Mouse (Mus musculus) forebrain, embryonic 11.5 days (tissue): ENCODE data around the gene Gm5089. TPM values are rescaled to one million over a fixed set of nuclear protein-coding genes. Genes with fewer than 3 reads are reported as not detected.

Experiments
- ATAC-seq: fragments of 200-750 bp; cut with Nextera tagmentation; replicated peaks from 2 replicates; pipeline ENCODE4 v1.8.0; 2017; ENCODE audit warnings: moderate TSS enrichment; ENCODE audit not compliant: low FRiP score
- DNase-seq: peaks from one replicate; pipeline ENCODE4 v3.0.0-alpha.2; 2017; ENCODE audit warnings: low spot score
- H3K27ac ChIP-seq: fragments of 300-500 bp; sonication (generic); 2 replicates; pipeline ENCODE4 v1.5.1; 2014; ENCODE audit warnings: low read depth, low read length
- H3K27me3 ChIP-seq: fragments of 300-500 bp; sonication (generic); 2 replicates; pipeline ENCODE4 v1.6.1; 2014; ENCODE audit warnings: mild to moderate bottlenecking, low read length, mixed read lengths; ENCODE audit not compliant: control insufficient read depth, insufficient read depth
- H3K36me3 ChIP-seq: fragments of 300-500 bp; sonication (generic); 2 replicates; pipeline ENCODE4 v1.6.1; 2014; ENCODE audit warnings: mild to moderate bottlenecking, low read length, moderate library complexity, mixed read lengths; ENCODE audit not compliant: control insufficient read depth, insufficient read depth
- H3K4me1 ChIP-seq: fragments of 300-500 bp; sonication (generic); replicated peaks from 2 replicates; pipeline ENCODE4 v1.6.1; 2014; ENCODE audit warnings: low read length, mixed read lengths; ENCODE audit not compliant: control insufficient read depth, insufficient read depth
- H3K4me2 ChIP-seq: fragments of 300-500 bp; sonication (generic); 2 replicates; pipeline ENCODE4 v1.6.1; 2014; ENCODE audit warnings: low read depth, mild to moderate bottlenecking, low read length, moderate library complexity, mixed read lengths; ENCODE audit not compliant: severe bottlenecking
- H3K4me3 ChIP-seq: fragments of 300-500 bp; sonication (generic); 2 replicates; pipeline ENCODE4 v1.5.1; 2014; ENCODE audit warnings: low read depth, low read length
- H3K9ac ChIP-seq: fragments of 300-500 bp; sonication (generic); 2 replicates; pipeline ENCODE4 v1.6.1; 2014; ENCODE audit warnings: low read length
- H3K9me3 ChIP-seq: fragments of 300-500 bp; sonication (generic); 2 replicates; pipeline ENCODE4 v1.6.1; 2016; ENCODE audit warnings: low read length, mixed read lengths; ENCODE audit not compliant: control insufficient read depth
- WGBS: fragments of 180-500 bp; shearing (Covaris S2); extraction: QIAGEN DNeasy Blood & Tissue Kit; methylation state at CpG from one replicate; pipeline ENCODE4 v1.1.7; 2014; 5-methylcytosine and 5-hydroxymethylcytosine counted together
- polyA plus RNA-seq: library from polyadenylated mRNA; unstranded; fragments of >200 nt; fragmentation: Nextera tagmentation; extraction: Ambion mirVana; gene quantifications from 2 replicates; pipeline ENCODE4 v1.2.1, GENCODE M21; 2014

Gene Gm5089
- polyA plus RNA-seq, 1 experiment from 2014 or later: 2.4 TPM

DNA sequence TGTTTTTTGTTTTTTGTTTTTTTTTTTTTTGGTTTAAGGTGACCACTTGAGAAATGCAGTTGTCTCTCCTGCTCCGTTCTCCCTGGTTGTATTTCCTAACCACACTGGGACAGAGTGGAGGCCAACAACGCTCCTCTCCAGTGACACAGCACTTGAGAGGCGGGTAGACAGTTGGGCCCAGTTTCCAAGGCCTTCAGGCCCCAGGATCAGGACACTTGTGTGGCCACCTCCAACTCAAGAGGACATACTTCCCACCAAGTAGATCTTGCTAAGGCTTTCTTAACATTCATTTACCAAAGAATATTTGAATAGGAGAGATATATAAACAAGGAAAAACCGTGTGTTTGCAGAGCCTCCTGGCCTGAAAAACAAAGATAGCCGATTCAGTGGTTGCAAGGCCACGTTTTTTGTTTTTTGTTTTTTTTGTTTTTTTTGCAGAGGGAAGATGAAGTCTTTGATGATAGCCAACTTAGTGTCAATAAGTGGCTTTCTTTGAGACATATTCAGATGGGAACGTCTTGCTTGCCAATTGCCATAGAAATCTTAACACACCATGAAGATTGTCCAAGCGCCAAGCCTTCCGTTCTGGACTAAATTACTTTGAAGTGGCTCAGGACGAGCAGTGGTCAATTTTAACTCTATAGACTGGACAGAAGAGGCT, 4.1 kb upstream of the Gm5089 start:
- peak overlapping the region; percentile 43; the same call in 1 of the 2 replicates for H3K9ac ChIP-seq
- 19% methylated on average over 10 of the region's 10 CpGs for WGBS
- ATAC-seq (no peak), DNase-seq (no peak)
- peaks cover 33% of the 10 kb centered on the region for H3K4me1 ChIP-seq
- H3K36me3 ChIP-seq: no peaks in the 10 kb centered on the region
- H3K4me2 ChIP-seq: no peak overlapping the region
- no peak overlapping the region for H3K4me3 ChIP-seq
- peak overlapping the region; percentile 93 for H3K27ac ChIP-seq
- peaks cover 16% of the 10 kb centered on the region; the same call in 1 of the 2 replicates for H3K27me3 ChIP-seq
- no peaks in the 10 kb centered on the region for H3K9me3 ChIP-seq

DNA sequence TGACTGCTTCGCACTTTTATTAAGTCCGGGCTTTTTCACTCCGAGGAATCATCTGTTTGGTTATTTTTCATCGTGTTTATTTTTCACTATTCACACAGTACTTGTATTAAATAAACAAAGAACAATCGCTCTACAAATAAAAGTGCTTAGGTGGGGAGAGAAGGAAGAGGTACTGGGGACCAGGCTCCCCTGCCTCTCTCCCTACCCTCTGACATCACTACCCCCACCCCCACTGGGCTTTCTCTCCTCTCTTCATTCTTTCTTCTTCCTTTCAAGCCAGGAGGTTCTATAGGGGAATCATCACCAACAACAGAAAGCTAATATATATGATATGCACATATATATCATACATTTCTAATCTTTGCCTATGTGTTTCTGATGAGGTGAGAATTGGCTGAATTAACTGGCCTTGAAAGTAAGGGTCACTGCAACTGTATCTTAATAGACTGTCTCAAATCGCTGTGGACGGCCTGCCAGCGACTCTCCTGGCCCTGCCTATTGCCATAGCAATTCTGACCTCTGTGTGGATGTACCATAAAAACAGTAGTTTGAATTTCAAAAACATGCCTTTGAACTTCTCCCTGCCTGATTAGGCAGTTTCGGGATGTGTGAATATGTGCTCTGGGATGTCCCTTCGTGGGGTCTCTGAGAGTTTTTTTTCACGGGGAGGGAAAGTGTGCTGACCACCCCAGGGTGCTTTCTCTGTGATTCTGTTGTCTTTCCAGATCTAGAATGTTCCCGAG, 3.3 kb upstream of the Gm5089 start:
- WGBS: 6% methylated on average over 12 of the region's 12 CpGs
- H3K9me3 ChIP-seq: no peaks in the 10 kb centered on the region
- peaks cover 36% of the 10 kb centered on the region for H3K4me1 ChIP-seq
- ATAC-seq: peak; percentile 70
- H3K27ac ChIP-seq: peak overlapping the region; percentile 93
- H3K4me3 ChIP-seq: peak overlapping the region; percentile 11; the same call in 1 of the 2 replicates
- H3K36me3 ChIP-seq: no peaks in the 10 kb centered on the region
- H3K4me2 ChIP-seq: peak overlapping the region; percentile 42
- H3K9ac ChIP-seq: peak overlapping the region; percentile 2; the same call in 1 of the 2 replicates
- DNase-seq: peak; percentile 72
- peaks cover 21% of the 10 kb centered on the region; the same call in 1 of the 2 replicates for H3K27me3 ChIP-seq

DNA sequence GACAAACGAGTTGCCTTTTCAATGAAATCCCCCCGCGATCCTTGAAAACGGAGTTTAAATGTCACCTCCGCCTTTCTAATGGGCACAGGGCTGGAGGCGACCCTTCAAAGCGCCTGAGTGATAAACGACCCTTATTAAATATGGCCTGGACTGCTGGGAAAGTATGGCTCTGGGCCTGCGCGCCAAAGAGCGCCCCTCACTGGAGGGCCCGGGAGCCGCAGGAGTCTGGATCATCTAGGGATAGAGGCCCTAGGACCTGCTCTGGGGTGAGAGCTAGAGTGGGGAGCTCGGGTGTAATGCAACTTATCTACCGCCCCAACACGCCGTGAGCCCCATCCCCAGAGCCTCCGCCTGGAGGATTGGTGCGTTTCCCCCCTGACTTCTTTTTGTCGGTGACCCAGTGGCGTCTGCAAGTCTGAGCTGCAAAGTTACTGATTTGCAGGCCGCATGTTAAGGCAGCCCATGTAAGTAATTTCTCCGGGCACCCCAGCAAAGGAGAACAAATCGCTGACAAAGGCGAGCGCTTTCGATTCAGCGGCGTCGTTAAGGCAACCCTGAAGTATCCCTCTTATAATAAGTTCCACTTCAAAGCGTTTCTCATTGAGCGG, 2.6 kb upstream of the Gm5089 start:
- H3K27ac ChIP-seq: peak overlapping the region; percentile 93
- peaks cover 36% of the 10 kb centered on the region for H3K4me1 ChIP-seq
- peaks cover 25% of the 10 kb centered on the region; the same call in 1 of the 2 replicates for H3K27me3 ChIP-seq
- H3K36me3 ChIP-seq: no peaks in the 10 kb centered on the region
- H3K4me2 ChIP-seq: peak overlapping the region; percentile 42
- 1% methylated on average over 32 of the region's 32 CpGs for WGBS
- H3K9ac ChIP-seq: peak overlapping the region; percentile 40
- ATAC-seq (peak; percentile 85), DNase-seq (peak; percentile 92)
- H3K4me3 ChIP-seq: peak overlapping the region; percentile 11
- no peaks in the 10 kb centered on the region for H3K9me3 ChIP-seq

DNA sequence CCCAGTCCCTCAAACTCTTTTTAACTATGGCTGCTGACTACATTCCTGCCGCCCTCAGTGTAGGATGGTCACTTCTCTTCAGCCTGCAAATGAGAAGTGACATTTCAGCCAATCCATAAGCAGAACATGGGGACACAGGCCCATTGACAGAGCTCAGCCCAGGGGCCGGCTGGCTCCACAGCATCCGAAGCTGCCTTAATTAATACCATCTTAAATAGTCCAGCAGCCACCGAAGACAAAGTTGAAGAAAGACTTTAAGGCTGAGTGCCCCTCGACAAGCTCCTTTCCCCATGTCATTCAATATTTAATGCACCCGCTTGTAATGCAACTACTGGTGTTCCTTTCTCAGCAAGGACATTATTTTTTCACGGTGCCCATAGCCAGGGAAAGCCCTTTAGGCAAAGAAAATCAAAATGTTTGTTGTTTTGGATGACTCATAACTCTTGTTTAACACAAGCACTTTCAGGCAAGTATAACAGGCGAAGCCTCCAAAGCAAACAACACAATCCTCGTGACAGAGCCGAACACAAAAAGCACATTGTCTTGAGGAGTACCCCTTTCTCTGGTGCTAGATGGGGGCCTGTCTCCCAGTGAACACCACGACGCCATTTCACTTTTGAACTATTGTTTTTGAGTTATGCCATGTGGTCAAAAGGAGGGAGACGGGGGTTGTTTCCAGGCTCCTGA, 1.9 kb upstream of the Gm5089 start:
- no peaks in the 10 kb centered on the region for H3K36me3 ChIP-seq
- H3K4me3 ChIP-seq: no peak overlapping the region; the same call in 1 of the 2 replicates
- no peaks in the 10 kb centered on the region for H3K9me3 ChIP-seq
- peak; percentile 21 for ATAC-seq
- H3K27me3 ChIP-seq: peaks cover 25% of the 10 kb centered on the region; the same call in 1 of the 2 replicates
- WGBS: 3% methylated on average over 13 of the region's 13 CpGs
- H3K4me2 ChIP-seq: peak overlapping the region; percentile 42; the same call in 1 of the 2 replicates
- DNase-seq: peak; percentile 68
- peak overlapping the region; percentile 40; the same call in 1 of the 2 replicates for H3K9ac ChIP-seq
- peak overlapping the region; percentile 93 for H3K27ac ChIP-seq
- H3K4me1 ChIP-seq: peaks cover 36% of the 10 kb centered on the region

DNA sequence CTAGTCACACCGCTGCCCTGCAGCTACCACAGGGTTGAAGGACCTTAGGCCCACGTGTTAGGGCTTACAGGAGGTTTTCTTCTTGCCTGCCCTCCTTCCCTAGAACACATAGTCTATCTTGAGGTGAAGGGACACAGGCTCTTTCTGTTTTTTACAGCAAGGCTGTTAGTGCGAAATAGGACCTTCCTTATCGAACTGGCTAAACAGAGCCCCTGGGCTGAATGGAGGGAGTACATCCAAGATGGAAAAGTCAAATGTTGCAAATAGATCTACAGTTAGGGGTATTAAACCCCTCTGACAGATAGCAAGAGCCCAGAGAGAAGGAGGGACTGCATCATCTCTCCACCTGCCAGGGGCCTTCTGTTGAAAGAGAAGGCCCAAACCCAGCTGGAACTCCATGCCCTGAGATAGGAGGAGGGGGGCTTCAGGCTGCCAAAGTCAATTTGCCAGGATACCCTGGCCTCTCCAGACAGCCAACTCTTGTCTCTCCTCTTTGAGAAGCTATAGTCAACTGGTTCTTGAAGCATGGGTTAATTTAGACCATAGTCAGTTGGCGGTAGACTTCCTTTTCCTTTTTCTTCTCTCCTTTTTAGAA, 733 bp upstream of the Gm5089 start:
- ATAC-seq (no peak), DNase-seq (no peak)
- Histone ChIP-seq H3K27ac (peak overlapping the region; percentile 76), H3K4me2 (peak overlapping the region; percentile 89), H3K36me3 (no peaks in the 10 kb centered on the region), H3K9ac (peak overlapping the region; percentile 78; the same call in 1 of the 2 replicates), H3K4me3 (no peak overlapping the region; the same call in 1 of the 2 replicates), H3K27me3 (peaks cover 25% of the 10 kb centered on the region; the same call in 1 of the 2 replicates), H3K9me3 (no peaks in the 10 kb centered on the region), H3K4me1 (peaks cover 36% of the 10 kb centered on the region)
- 45% methylated on average over 5 of the region's 5 CpGs for WGBS

DNA sequence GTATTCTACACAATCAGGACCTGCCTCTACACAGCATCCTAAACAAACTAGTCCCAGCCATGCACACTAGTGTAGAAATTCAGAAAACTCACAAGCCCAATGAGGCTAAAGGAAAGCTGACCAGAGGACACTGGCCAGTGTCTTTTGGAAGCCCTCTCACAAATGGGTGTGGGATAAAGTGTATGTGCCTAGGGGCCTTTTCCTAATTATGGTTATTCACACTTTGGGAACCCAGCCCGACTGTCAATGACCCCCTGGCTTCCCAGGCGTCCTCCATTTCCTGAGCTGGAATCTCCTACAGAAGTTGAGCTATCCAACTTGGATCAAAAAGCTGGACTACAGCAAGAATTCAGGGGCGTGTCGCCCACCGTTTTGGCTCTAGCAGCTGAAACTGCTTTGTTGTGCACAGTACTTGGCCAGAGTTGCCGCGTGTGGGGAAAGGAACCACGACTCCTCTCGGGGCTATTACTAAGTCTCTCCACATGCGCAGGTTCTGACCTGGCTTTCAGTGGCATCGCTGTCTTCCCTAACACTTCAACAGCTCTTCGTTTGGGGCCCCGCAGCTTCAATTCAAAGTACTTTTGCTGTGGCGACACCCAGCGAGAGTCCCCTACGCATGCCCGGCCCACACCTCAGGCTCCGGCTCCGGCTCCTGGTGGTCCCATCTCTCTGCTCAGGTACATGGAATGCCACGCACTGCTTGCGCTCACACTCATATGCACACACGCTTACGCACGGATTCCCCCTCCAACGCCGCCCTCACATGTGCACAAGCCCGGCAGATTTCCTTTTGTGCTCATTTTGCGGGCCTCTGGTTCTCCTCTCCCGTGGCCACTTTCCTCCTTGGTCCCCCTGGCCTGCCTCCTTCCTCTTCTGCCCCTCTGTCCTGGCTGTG, 1.1 kb downstream of the Gm5089 start:
- no peaks in the 10 kb centered on the region for H3K36me3 ChIP-seq
- H3K9me3 ChIP-seq: no peaks in the 10 kb centered on the region
- H3K4me1 ChIP-seq: peaks cover 30% of the 10 kb centered on the region
- peak overlapping the region; percentile 76 for H3K27ac ChIP-seq
- DNase-seq: peak; percentile 75
- peak overlapping the region; percentile 78 for H3K9ac ChIP-seq
- H3K4me2 ChIP-seq: peak overlapping the region; percentile 89
- peaks cover 25% of the 10 kb centered on the region; the same call in 1 of the 2 replicates for H3K27me3 ChIP-seq
- WGBS: 2% methylated on average over 29 of the region's 29 CpGs
- H3K4me3 ChIP-seq: peak overlapping the region; percentile 43
- no peak for ATAC-seq

DNA sequence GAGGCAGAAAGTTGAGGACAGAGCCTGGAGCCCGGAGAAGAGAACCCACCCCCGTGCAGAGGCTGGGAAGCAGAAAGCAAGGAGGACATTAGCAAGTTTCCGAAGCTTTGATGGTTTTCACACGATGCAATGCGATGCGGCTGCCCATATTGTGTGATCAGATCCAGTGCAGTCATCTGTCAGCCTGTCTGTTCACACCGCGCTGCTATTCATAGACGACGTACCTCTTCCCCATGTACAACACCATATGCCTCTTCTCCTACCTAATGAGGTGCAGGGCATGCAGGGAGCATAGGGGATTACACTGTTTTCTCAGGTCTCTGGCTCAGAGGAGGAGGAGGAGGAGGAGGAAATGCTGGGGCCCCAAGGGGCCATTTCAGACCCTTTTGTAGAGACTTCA, 14.1 kb downstream of the Gm5089 start:
- Histone ChIP-seq H3K4me2 (no peak overlapping the region), H3K9ac (no peak overlapping the region), H3K4me1 (0 out of 2 replicates have a peak, but pooled peaks cover 4% of the 10 kb centered on the region), H3K36me3 (no peaks in the 10 kb centered on the region), H3K27me3 (no peaks in the 10 kb centered on the region), H3K4me3 (no peak overlapping the region), H3K27ac (no peak overlapping the region), H3K9me3 (no peaks in the 10 kb centered on the region)
- DNase-seq (no peak), ATAC-seq (0 out of 2 replicates have a peak, but pooled peaks have one; percentile 50)
- 66% methylated on average over 10 of the region's 10 CpGs for WGBS
